Mouse (Mus musculus) ovary, adult 10 weeks (tissue): ENCODE results near the gene Gm6096. TPM values are rescaled to one million over a fixed set of nuclear protein-coding genes. Genes with fewer than 3 reads are reported as not detected.

ENCODE experiments used
- polyA plus RNA-seq: library from polyadenylated mRNA; stranded (reverse); fragments of 350-450 nt; fragmentation: Illumina TruSeq; extraction: RNeasy Lipid Tissue Mini Kit (QIAGEN cat#74804); gene quantifications from one replicate; pipeline ENCODE4 v1.2.3, GENCODE M21; 2014

Gene Gm6096
- not detected for polyA plus RNA-seq

DNA sequence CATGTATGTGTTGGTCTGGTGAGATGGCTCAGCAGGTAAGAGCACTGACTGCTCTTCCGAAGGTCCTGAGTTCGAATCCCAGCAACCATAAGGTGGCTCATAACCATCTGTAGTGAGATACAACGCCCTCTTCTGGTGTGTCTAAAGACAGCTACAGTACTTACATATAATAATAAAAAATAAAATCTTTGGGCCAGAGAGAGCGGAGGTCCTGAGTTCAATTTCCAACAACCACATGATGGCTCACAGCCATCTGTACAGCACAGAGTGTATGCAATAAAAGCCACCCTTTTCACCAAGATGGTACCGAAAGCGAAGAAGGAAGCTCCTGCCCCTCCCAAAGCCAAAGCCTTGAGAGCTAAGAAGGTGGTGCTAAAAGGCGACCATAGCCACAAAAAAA, at the start of gene Gm6096:
Gene Gm6096 (plus strand): TSS at position 301 of the 400 bp plus-strand sequence.

DNA sequence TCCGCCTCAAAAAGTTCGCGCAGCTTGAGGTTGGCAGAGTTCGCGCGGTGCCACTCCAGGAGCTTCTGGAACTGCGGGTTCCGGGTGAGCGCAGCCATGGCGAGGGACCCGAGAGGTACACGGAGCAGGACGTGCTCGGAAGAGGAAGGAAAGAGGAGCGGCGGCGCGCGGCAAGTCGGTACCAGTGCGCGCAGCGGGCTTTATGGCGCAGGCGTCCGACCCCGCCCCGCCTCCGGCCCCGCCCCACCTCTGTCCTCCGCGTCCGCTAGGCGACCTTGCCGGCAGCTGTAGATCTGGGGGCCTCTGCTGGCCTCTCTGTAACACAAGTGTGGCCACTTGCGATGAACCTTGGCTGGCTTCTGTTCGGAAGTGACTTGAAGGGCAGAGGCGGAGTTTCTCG, 20.7 kb upstream of the Gm6096 start, which contains the start of gene Gpi1:
Gene Gpi1 (minus strand): TSS at position 221 of the 400 bp plus-strand sequence.

Other genes starting within 250 kb of the Gm6096 start
- gene Scgb2b27, start 237.1 kb upstream of the Gm6096 start, polyA plus RNA-seq = not detected
- gene Scgb1b27, start 229.6 kb upstream of the Gm6096 start, polyA plus RNA-seq = not detected
- not detected for gene Scgb1b30, start 155.6 kb upstream of the Gm6096 start, polyA plus RNA-seq
- 0.68 TPM for gene Wtip, start 117.8 kb upstream of the Gm6096 start, polyA plus RNA-seq
- 109 TPM for gene Uba2, start 81.4 kb upstream of the Gm6096 start, polyA plus RNA-seq
- 5.4 TPM for gene Pdcd2l, start 54.4 kb upstream of the Gm6096 start, polyA plus RNA-seq
- gene Gpi1, start 20.7 kb upstream of the Gm6096 start, polyA plus RNA-seq = 16.7 TPM
- 140 TPM for gene 4931406P16Rik, start 62.5 kb downstream of the Gm6096 start, polyA plus RNA-seq
- 241 TPM for gene Lsm14a, start 142.3 kb downstream of the Gm6096 start, polyA plus RNA-seq